ENCODE assay signal across 7 mouse cellular contexts in genomic region chr2:30286192-30287026, GRCm38 (mm10). TPM values are rescaled to one million over a fixed set of nuclear protein-coding genes. Genes with fewer than 3 reads are reported as not detected.
DNase-seq lines count a peak whose midpoint lies in the region; ATAC-seq lines count a peak whose summit lies in the region.

Dolk (minus strand) TSS chr2:30286334.
Nup188 (plus strand) TSS chr2:30286397.

- peak within 1 kb of the TSS; percentile 95 for H3K9ac ChIP-seq in intestine, embryonic 15.5 days

- ATAC-seq in intestine, embryonic 15.5 days, result peak; percentile 97

- peaks cover 18% of the 10 kb centered on the region for H3K4me1 ChIP-seq in intestine, embryonic 15.5 days (replicated peaks)
- H3K4me1 ChIP-seq in midbrain, embryonic 10.5 days, result peaks cover 23% of the 10 kb centered on the region

- WGBS in intestine, embryonic 15.5 days, result under 1% methylated on average over 68 of the region's 68 CpGs
- under 1% methylated on average over 66 of the region's 68 CpGs for WGBS in midbrain, embryonic 10.5 days

- peak within 1 kb of the TSS; percentile 93 for H3K4me3 ChIP-seq in intestine, embryonic 15.5 days (replicated peaks)
- peak within 1 kb of the TSS; percentile 71 for H3K4me3 ChIP-seq in midbrain, embryonic 10.5 days

- 0 out of 2 replicates have a peak, but pooled peaks cover 5% of the 10 kb centered on the region for H3K36me3 ChIP-seq in intestine, embryonic 15.5 days
- peaks cover 29% of the 10 kb centered on the region for H3K36me3 ChIP-seq in midbrain, embryonic 10.5 days

- peak; percentile 98 to 99 for DNase-seq in adrenal gland, adult 18-20 months (ENCODE audit: low spot score in 2 of 2)
- peak; percentile 97 for DNase-seq in embryo, embryonic 11 days
- DNase-seq in gastrocnemius, postnatal 36 days, result peak; percentile 94 to 96
- DNase-seq in left cerebral cortex, postnatal 25 days (ENCODE audit: low spot score in 2 of 2), result peak; percentile 95 to 96
- DNase-seq in midbrain, embryonic 10.5 days (ENCODE audit: low spot score), result peak; percentile 97
- peak; percentile 98 for DNase-seq in right cerebral cortex, postnatal 4 days

- no peaks in the 10 kb centered on the region for H3K27me3 ChIP-seq in intestine, embryonic 15.5 days (replicated peaks)
- no peaks in the 10 kb centered on the region for H3K27me3 ChIP-seq in midbrain, embryonic 10.5 days (ENCODE audit: low read depth, poor library complexity, severe bottlenecking)

- intact Hi-C loops in gastrocnemius, postnatal 36 days (cut with DNase I), result no loop called here
- intact Hi-C loops in left cerebral cortex, postnatal 25 days (cut with DNase I), result no loop called here

- peak within 1 kb of the TSS; percentile 81 for H3K27ac ChIP-seq in intestine, embryonic 15.5 days
- H3K27ac ChIP-seq in midbrain, embryonic 10.5 days (replicated peaks), result peak within 1 kb of the TSS; percentile 89

- H3K9me3 ChIP-seq in intestine, embryonic 15.5 days, result no peaks in the 10 kb centered on the region
- 0 out of 2 replicates have a peak, but pooled peaks cover 4% of the 10 kb centered on the region for H3K9me3 ChIP-seq in midbrain, embryonic 10.5 days (replicated peaks)

- H3K4me2 ChIP-seq in intestine, embryonic 15.5 days (replicated peaks), result peak within 1 kb of the TSS; percentile 94

RNA-seq across cellular contexts. Expression of gene Dolk, which starts in this region (rescaled TPM):
- 10 to 100 TPM; 40.8 to 41.6 TPM for total RNA-seq in adrenal gland, adult 18-20 months (2021)
- 10 to 100 TPM; 20.9 to 21.2 TPM for total RNA-seq in gastrocnemius, postnatal 36 days (2021)
- 28.8 and 34.4 TPM in 2 replicates for polyA plus RNA-seq in intestine, embryonic 15.5 days (2015; fragmentation: Nextera tagmentation; extraction: Ambion mirVana)
- 10 to 100 TPM; 23.7 to 26.3 TPM for total RNA-seq in left cerebral cortex, postnatal 25 days (2021)
- 27.3 and 29.4 TPM in 2 replicates for polyA plus RNA-seq in midbrain, embryonic 10.5 days (2016; fragmentation: Nextera tagmentation; extraction: Ambion mirVana)

RNA-seq across cellular contexts. Expression of gene Nup188, which starts in this region (rescaled TPM):
- total RNA-seq in adrenal gland, adult 18-20 months (2021), result 10 to 100 TPM; 29.6 to 30.3 TPM
- total RNA-seq in gastrocnemius, postnatal 36 days (2021), result 1 to 10 TPM; 6.9 to 9.1 TPM
- 29.1 and 29.4 TPM in 2 replicates for polyA plus RNA-seq in intestine, embryonic 15.5 days (2015; fragmentation: Nextera tagmentation; extraction: Ambion mirVana)
- 10 to 100 TPM; 21.6 to 22.6 TPM for total RNA-seq in left cerebral cortex, postnatal 25 days (2021)
- 55.4 and 57.7 TPM in 2 replicates for polyA plus RNA-seq in midbrain, embryonic 10.5 days (2016; fragmentation: Nextera tagmentation; extraction: Ambion mirVana)

Comparison
In these comparisons a context has a peak if more than half of its experiments do, and no peak if none do; other contexts are left out.
1. Peak in every context shown above with its lines: DNase-seq, ATAC-seq, H3K4me3 ChIP-seq and H3K27ac ChIP-seq.